Mouse (Mus musculus) heart, postnatal 25 days (tissue): ENCODE data around the gene Prkcsh. TPM values are rescaled to one million over a fixed set of nuclear protein-coding genes. Genes with fewer than 3 reads are reported as not detected.

Experiments used
- DNase-seq: peaks from one replicate; pipeline ENCODE4 v3.0.0; 2022; ENCODE audit warnings: low spot score
- intact Hi-C: fragments of 180-260 bp; cut with DNase I; formaldehyde crosslinking; loops from one replicate; pipeline ENCODE4 v1.15.1; 2025
- total RNA-seq, 2 experiments: library from RNA; stranded (reverse); gene quantifications; 2 replicates each; pipeline ENCODE4 v1.2.3; 2021

Prkcsh gene
- total RNA-seq, 2 experiments from 2014 or later, result 63.0 to 71.8 TPM

DNA sequence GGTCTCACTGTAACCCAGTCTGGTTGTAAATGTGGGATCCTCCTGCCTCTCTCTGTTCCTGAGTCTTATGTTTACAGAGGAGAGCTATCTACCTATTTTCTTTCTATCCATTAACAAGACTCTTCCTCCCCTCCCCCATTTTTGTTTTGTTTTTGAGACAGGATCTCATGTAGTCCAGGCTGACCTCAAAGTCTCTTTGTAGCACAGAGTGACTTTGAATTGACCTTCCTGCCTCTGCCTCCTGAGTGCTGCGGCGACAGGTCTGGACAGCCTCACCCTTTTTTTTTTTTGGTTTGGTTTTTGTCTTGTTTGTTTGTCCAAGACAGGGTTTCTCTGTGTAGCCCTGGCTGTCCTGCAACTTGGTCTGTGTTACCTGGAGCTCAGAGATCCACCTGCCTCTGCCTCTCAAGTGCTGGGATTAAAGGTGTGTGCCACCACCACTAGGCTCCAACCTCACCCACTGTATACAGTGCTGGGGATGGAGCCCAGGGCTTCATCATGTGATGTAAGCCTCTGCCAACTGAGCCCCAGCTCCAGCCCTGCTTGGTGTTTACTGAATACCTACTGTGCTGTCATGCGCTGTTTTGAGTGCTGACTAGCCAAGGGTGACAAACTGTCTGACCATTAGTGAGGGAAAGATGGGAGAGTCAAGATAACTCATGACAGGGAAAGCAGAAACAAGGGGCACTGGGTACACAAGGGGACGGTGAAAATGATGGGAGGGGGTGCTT lies 24.0 kb upstream of the Prkcsh start:
- intact Hi-C loops, result loop anchor here (5.0 kb wide), 1 partner anchor 164 kb away; no protein-coding TSS in a partner anchor
- DNase-seq, result no peak

DNA sequence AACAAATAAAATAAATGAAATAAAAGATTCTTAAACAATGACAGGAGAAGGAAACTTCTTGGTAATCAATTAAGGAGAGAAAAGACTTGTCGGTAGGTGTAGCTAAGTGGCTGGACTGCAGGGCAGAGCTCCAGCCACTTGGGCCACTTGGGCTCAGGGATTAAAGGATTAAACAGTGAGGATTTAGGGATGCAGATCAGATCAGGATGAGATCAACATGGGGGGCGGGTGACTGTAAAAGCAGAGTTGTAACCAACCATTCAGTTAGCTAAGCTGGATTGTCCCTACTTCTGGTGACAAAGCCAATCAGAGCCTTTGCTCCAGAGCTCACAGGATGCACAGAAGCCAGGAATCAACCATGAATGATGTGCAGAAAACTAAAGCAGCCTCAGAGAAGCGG lies 18.7 kb upstream of the Prkcsh start:
- no peak for DNase-seq
- intact Hi-C loops, result no loop called here

GRCm38 (mm10) chr9:21987592-21988342 lies 14.8 kb upstream of the Prkcsh start:
- DNase-seq, result no peak
- intact Hi-C loops, result no loop called here

DNA sequence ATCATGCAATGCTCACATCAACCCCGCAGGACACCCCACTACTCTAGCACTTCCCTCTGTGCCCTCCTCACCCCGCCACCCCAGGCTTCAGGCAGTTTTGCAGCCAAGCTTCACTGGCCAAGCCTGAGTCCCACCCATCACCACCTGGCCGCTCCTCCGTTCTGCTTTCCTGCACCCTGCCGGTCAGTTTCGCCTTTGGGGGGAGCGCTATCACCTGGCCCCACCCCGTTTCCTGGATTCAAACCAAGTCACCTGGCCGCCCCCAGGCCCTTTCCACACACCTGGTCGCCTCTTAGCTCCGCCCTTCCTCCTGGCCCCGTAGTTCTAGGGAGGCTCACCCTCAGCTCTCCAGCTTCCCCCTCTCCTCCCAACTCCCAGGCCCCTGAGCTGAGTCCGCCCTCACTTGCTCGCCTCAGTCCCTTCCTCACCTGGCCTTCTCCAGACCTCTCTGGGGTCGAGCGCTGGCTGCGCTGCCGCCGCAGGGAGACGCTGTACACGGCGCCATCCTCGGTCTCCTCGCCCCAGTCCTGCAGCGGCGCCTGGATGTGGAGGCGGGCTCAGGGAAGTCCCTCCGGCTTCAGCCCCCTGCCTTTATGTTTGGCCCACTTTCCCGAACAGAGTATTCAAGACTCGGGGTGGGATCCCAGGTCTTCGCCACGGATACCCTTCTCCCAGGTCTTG lies 14.0 kb upstream of the Prkcsh start:
- intact Hi-C loops, result no loop called here
- DNase-seq, result no peak

DNA sequence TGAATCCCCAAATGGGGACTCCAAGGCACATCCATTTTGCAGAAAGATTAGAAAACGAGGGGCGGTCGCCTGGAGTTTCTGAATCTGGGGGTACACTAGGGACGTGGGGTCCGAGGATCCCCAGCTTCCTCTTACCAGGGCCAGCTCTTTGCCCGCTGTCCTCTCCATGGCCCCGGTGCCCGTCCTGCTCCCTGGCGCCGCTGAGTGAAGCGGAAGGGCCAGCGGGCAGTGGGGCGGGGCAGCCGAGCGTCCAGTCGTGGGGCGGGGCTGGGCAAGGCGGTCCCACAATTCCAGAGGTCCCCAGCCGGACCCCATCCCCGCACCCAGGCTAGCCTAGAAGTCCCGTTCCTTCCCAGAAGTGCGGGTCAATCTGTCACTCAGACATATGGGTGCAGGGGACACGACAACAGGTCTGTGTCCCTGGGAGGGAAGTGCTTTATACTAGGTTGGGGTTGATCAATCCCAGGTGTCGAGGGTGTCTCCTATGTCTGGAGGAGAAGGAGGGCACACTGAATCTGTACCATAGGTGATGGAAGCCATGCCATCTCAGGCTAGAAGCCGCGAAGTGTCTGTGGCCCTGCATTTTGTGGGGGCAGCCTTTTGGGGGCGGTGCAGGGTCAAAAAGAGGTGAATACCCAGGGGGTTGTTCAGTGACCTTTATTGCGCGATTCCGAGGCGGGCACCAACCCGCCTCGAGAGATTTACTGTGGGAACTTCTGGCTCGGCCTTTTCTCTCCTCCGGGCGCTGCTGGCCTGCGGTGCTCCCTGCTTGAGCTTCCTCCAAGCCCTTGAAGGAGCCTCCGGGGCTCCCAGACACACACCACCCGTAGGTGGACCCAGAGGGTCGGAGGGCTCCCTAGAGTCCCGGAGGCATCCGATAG lies 13.1 kb upstream of the Prkcsh start, which contains the start of gene Rgl3:
Rgl3 (minus strand) TSS at position 217 of the 881 bp plus-strand sequence.
- intact Hi-C loops, result no loop called here
- DNase-seq, result peak; percentile 24

DNA sequence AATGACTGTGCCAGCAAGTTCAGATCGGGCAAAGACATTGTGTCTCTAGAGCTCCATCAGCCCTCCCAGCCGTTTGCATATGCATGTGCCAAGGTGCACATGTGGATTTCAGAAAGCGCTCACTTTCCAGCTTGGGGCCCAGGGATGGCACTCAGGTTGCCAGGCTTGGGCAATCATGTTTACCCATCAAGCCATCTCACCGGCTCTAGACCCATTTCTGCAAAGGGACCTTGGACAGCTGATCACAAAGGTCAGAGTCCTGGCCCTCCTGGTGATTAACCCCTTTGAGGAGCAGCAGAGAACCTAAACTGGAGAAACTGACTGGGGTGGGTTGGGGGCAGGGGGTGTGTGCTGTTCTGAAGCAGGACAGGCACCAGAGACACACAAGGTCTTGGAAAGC lies 10.4 kb upstream of the Prkcsh start:
- DNase-seq, result no peak
- intact Hi-C loops, result no loop called here

DNA sequence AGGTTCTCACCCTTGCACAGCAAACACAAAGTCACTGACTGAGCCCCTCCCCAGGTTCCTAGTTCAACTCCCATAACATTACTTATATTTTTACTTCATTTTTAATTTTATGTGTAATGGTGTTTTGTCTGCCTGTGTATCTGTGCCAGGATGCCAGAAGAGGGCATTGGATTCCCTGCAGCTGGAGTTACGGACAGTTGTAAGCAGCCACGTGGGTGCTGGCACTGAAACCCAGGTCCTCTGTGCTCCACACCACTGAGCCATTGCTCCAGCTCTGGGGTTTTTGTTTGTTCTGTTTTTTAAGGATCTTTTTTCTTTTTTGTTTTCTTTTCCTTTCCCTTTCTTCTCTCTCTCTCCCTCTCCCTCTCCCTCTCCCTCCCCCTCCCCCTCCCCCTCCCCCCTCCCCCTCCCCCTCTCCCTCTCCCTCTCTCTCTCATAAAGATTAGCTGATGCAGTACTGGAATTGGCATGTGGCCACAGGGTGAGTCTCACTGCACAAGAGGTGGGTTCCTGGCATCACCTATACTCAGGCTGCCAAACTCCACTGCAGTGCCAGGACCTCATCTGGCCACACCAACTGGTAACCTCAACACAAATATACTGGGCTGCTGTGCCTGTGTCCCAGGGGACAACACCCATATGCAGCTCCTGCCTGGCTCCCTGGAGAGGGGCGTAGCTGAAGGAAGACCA lies 6.3 kb upstream of the Prkcsh start:
- intact Hi-C loops, result no loop called here
- DNase-seq, result no peak

DNA sequence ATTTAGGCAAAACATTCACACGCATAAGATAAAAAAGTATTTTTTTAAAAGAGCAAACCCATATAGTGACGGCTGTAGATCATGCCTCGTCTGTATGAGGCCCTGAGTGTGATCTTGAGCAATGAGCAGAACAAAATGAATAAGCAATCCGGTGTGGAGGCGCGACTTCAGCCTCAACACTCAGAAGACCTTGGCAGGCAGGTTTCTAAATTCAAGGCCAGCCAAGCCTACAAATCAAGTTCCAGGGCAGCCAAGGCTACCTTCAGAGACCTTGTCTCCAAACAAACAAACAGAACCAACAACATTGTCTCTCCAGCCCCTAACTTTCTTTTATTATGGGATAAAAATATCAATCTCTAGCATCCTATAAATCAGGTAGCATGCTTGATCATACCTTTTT lies 2.3 kb upstream of the Prkcsh start:
- intact Hi-C loops, result no loop called here
- no peak for DNase-seq

GRCm38 (mm10) chr9:22001633-22002032 lies 973 bp upstream of the Prkcsh start:
- no peak for DNase-seq
- intact Hi-C loops, result loop anchor here (2.0 kb wide), 1 partner anchor 45 kb away; no protein-coding TSS in a partner anchor

- intact Hi-C loops, result loop anchor here (2.0 kb wide), 1 partner anchor 46 kb away; no protein-coding TSS in a partner anchor
- DNase-seq, result no peak
These were observed 553 bp downstream of the Prkcsh start for GRCm38 (mm10) chr9:22003163-22003554.

DNA sequence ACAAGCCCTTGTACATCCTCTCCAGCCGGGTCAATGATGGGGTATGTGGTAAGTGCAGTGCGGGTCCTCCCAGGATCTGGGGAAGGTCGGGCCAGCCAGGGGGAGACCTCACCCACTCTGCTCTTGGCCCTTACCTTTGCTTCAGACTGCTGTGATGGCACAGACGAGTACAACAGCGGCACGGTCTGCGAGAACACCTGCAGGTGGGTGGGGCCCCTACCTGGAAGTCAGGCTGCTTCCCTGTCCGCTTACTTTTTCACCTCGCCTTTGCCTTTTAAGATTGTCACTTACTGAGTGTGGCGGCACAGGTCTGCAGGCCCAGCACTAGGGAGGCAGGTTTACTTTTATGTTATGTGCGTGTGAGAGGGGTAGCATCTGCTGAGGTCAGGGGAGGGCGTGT lies 1.9 kb downstream of the Prkcsh start:
- intact Hi-C loops, result no loop called here
- no peak for DNase-seq

DNA sequence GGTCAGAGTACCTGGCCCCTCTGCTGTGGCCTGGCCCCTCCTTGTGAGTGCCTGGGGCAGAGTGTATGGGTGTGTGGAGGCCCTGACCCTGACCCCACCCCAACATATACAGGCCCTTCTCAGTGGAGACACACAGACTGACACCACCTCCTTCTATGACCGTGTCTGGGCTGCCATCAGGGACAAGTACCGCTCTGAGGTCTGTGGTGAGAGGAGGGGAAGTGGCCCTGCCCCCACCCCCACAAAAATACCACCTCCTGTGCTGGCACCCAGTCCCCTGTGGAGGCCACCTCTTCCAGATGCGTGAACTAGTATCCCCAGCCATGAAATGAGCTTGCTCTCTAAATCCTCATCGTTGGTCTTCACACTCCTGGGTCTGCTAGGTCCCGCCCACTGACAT lies 8.4 kb downstream of the Prkcsh start:
- no peak for DNase-seq
- intact Hi-C loops, result no loop called here

DNA sequence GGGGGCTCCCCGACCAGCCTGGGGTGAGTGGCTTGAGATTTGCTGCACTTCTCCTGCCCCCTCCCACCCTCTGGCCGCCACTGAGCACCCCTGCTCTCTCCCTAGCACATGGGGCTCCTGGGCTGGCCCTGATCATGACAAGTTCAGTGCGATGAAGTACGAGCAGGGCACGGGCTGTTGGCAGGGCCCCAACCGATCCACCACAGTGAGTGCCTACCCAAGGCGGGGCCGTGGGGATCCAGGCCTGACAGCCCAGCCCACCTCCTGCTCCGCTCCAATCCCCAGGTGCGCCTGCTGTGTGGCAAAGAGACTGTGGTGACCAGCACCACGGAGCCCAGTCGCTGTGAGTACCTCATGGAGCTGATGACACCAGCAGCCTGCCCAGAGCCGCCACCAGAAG lies 10.1 kb downstream of the Prkcsh start:
- DNase-seq, result no peak
- intact Hi-C loops, result no loop called here

- intact Hi-C loops, result no loop called here
- DNase-seq, result no peak
These were observed 13.6 kb downstream of the Prkcsh start for GRCm38 (mm10) chr9:22016245-22016644.

DNA sequence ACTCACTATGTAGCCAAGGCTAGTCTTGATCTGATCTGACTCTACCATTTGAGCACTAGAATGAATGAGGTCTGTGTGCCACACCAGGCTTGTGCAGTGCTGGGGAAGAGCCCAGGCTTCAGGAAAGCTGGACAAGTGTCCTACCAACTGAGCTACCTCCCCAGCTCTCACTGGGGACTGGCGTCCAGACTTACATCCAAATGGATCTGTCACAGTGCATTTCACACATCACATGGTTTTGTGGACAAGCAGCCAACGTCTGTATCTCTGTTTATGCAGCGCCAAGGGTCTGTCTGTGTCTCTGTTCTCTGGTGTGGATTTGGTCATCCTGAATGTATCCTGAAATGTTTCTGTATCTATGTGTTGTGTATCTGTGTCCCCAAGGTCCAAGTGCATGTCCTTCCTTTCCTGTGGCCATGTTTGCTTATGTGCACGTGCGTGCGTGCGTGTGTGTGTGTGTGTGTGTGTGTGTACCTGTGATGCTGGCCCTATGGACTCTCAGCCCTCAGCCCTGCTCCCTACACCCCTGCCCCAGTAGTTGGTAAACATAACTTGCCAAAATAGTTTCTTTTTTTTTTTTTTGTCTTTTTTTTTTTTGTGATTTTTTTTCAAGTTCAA lies 14.7 kb downstream of the Prkcsh start:
- intact Hi-C loops, result no loop called here
- DNase-seq, result no peak

DNA sequence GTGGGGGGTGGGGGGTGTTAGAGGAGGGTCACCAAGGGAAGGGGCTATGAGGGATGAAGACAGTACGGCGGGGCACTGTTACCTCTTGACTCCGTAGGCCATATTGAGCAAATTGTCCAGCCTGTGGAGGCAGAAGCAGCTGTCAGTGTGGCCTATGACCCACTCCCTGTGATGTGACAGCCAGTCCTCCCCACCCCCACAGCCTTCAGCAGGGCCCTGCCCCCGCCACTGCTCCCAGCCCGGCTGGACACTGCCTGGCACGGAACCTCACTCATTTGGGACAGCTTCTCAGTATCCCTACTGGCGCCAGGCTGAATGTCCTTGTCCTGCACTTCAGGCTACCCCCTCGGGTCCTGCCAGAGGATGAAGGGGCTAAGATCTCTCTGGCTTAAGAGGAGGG lies 22.0 kb downstream of the Prkcsh start:
- no peak for DNase-seq
- intact Hi-C loops, result no loop called here

- DNase-seq, result no peak
- intact Hi-C loops, result no loop called here
These were observed 25.9 kb downstream of the Prkcsh start for GRCm38 (mm10) chr9:22028467-22028866.

GRCm38 (mm10) chr9:22030386-22030785 lies 27.8 kb downstream of the Prkcsh start:
- DNase-seq, result no peak
- intact Hi-C loops, result no loop called here
